Mouse (Mus musculus) forebrain, embryonic 15.5 days (tissue): ENCODE measurements around the gene Cep250. TPM values are rescaled to one million over a fixed set of nuclear protein-coding genes. Genes with fewer than 3 reads are reported as not detected.

Experiments used
- ATAC-seq: fragments of 200-750 bp; cut with Nextera tagmentation; replicated peaks from 2 replicates; pipeline ENCODE4 v1.8.0; 2017; ENCODE audit warnings: mild to moderate bottlenecking, moderate TSS enrichment, moderate library complexity
- H3K27ac ChIP-seq: fragments of 300-500 bp; sonication (generic); replicated peaks from 2 replicates; pipeline ENCODE4 v1.5.1; 2015; ENCODE audit warnings: mild to moderate bottlenecking, inconsistent platforms
- H3K27me3 ChIP-seq: fragments of 300-500 bp; sonication (generic); 2 replicates; pipeline ENCODE4 v1.6.1; 2015; ENCODE audit warnings: inconsistent platforms
- H3K36me3 ChIP-seq: fragments of 300-500 bp; sonication (generic); 2 replicates; pipeline ENCODE4 v1.6.1; 2015; ENCODE audit warnings: mild to moderate bottlenecking, inconsistent platforms
- H3K4me1 ChIP-seq: fragments of 300-500 bp; sonication (generic); 2 replicates; pipeline ENCODE4 v1.6.1; 2015; ENCODE audit warnings: inconsistent platforms
- H3K4me2 ChIP-seq: fragments of 300-500 bp; sonication (generic); replicated peaks from 2 replicates; pipeline ENCODE4 v1.6.1; 2015; ENCODE audit warnings: mild to moderate bottlenecking, inconsistent platforms
- H3K4me3 ChIP-seq: fragments of 300-500 bp; sonication (generic); 2 replicates; pipeline ENCODE4 v1.5.1; 2015; ENCODE audit warnings: mild to moderate bottlenecking, inconsistent platforms
- H3K9ac ChIP-seq: fragments of 300-500 bp; sonication (generic); replicated peaks from 2 replicates; pipeline ENCODE4 v1.6.1; 2015; ENCODE audit warnings: mild to moderate bottlenecking, inconsistent platforms
- H3K9me3 ChIP-seq: fragments of 300-500 bp; sonication (generic); 2 replicates; pipeline ENCODE4 v1.6.1; 2016; ENCODE audit warnings: inconsistent platforms
- WGBS: fragments of 180-500 bp; shearing (Covaris S2); methylation state at CpG from one replicate; pipeline ENCODE4 v1.1.7; 2015; ENCODE audit warnings: mixed read lengths; 5-methylcytosine and 5-hydroxymethylcytosine counted together
- polyA plus RNA-seq: library from polyadenylated mRNA; unstranded; fragments of >200 nt; fragmentation: Nextera tagmentation; extraction: Ambion mirVana; gene quantifications from 2 replicates; pipeline ENCODE4 v1.2.1, GENCODE M21; 2015

The Cep250 gene
- polyA plus RNA-seq, 1 experiment from 2014 or later: 18.9 TPM

GRCm38 (mm10) chr2:156025482-156025881 is 69.2 kb downstream of the Cep250 start:
- no peaks in the 10 kb centered on the region; the same call in 1 of the 2 replicates for H3K36me3 ChIP-seq
- H3K4me1 ChIP-seq: no peaks in the 10 kb centered on the region
- H3K27me3 ChIP-seq: no peaks in the 10 kb centered on the region
- no peaks in the 10 kb centered on the region for H3K9me3 ChIP-seq
- H3K4me2 ChIP-seq: no peak overlapping the region
- no peak overlapping the region for H3K27ac ChIP-seq
- no peak overlapping the region for H3K9ac ChIP-seq
- no peak for ATAC-seq
- H3K4me3 ChIP-seq: no peak overlapping the region

GRCm38 (mm10) chr2:156039390-156039789 is 83.1 kb downstream of the Cep250 start:
- Histone ChIP-seq H3K36me3 (no peaks in the 10 kb centered on the region), H3K27me3 (no peaks in the 10 kb centered on the region), H3K9ac (no peak overlapping the region), H3K27ac (no peak overlapping the region), H3K4me3 (no peak overlapping the region), H3K4me1 (no peaks in the 10 kb centered on the region), H3K4me2 (no peak overlapping the region), H3K9me3 (no peaks in the 10 kb centered on the region)
- WGBS: 98% methylated on average over 3 of the region's 3 CpGs
- ATAC-seq: no peak

GRCm38 (mm10) chr2:156042903-156043302 is 86.6 kb downstream of the Cep250 start:
- no peak overlapping the region for H3K9ac ChIP-seq
- H3K27me3 ChIP-seq: no peaks in the 10 kb centered on the region
- H3K4me2 ChIP-seq: no peak overlapping the region
- no peaks in the 10 kb centered on the region for H3K4me1 ChIP-seq
- WGBS: 79% methylated on average over 8 of the region's 8 CpGs
- no peaks in the 10 kb centered on the region for H3K36me3 ChIP-seq
- ATAC-seq: no peak
- H3K27ac ChIP-seq: no peak overlapping the region
- no peaks in the 10 kb centered on the region for H3K9me3 ChIP-seq
- no peak overlapping the region for H3K4me3 ChIP-seq

GRCm38 (mm10) chr2:156047929-156048328 is 91.7 kb downstream of the Cep250 start:
- H3K27me3 ChIP-seq: no peaks in the 10 kb centered on the region
- H3K4me1 ChIP-seq: no peaks in the 10 kb centered on the region
- H3K4me2 ChIP-seq: no peak overlapping the region
- no peaks in the 10 kb centered on the region for H3K36me3 ChIP-seq
- H3K9me3 ChIP-seq: no peaks in the 10 kb centered on the region
- H3K9ac ChIP-seq: no peak overlapping the region
- no peak overlapping the region for H3K4me3 ChIP-seq
- H3K27ac ChIP-seq: no peak overlapping the region
- no peak for ATAC-seq
- WGBS: 9% methylated on average over 19 of the region's 19 CpGs

Other genes starting within 250 kb of the Cep250 start
- gene Edem2, start 227.0 kb upstream of the Cep250 start, polyA plus RNA-seq: 42.4 and 46.5 TPM in 2 replicates
- gene Gm17581, start 220.6 kb upstream of the Cep250 start, polyA plus RNA-seq: not detected in 2 replicates
- gene Procr, start 205.3 kb upstream of the Cep250 start, polyA plus RNA-seq: 1.9 and 2.7 TPM in 2 replicates
- 13.1 TPM in 2 replicates for gene Mmp24, start 181.1 kb upstream of the Cep250 start, polyA plus RNA-seq
- 30.5 and 32.5 TPM in 2 replicates for gene BC029722, start 137.0 kb upstream of the Cep250 start, polyA plus RNA-seq
- gene Eif6, start 129.5 kb upstream of the Cep250 start, polyA plus RNA-seq: 159 and 160 TPM in 2 replicates
- gene Fam83c, start 121.6 kb upstream of the Cep250 start, polyA plus RNA-seq: 0.57 and 0.61 TPM in 2 replicates
- 63.5 and 79.0 TPM in 2 replicates for gene Uqcc1, start 26.1 kb upstream of the Cep250 start, polyA plus RNA-seq
- not detected in 2 replicates for gene Gm15557, start 15.7 kb upstream of the Cep250 start, polyA plus RNA-seq
- gene Gdf5, start 11.1 kb upstream of the Cep250 start, polyA plus RNA-seq: 2.4 and 4.3 TPM in 2 replicates
- gene 6430550D23Rik, start 51.5 kb downstream of the Cep250 start, polyA plus RNA-seq: 1.8 TPM in 2 replicates
- gene Ergic3, start 51.6 kb downstream of the Cep250 start, polyA plus RNA-seq: 341 and 364 TPM in 2 replicates
- gene Fer1l4, start 96.5 kb downstream of the Cep250 start, polyA plus RNA-seq: not detected in 2 replicates
- gene Spag4, start 108.7 kb downstream of the Cep250 start, polyA plus RNA-seq: 6.1 and 6.4 TPM in 2 replicates
- gene Cpne1, start 155.5 kb downstream of the Cep250 start, polyA plus RNA-seq: 31.9 and 34.5 TPM in 2 replicates
- gene Rbm12, start 155.5 kb downstream of the Cep250 start, polyA plus RNA-seq: 31.1 and 32.4 TPM in 2 replicates
- 24.1 and 24.2 TPM in 2 replicates for gene Gm28036, start 170.6 kb downstream of the Cep250 start, polyA plus RNA-seq
- 363 and 422 TPM in 2 replicates for gene Romo1, start 187.6 kb downstream of the Cep250 start, polyA plus RNA-seq
- gene Nfs1, start 187.7 kb downstream of the Cep250 start, polyA plus RNA-seq: 40.7 TPM in 2 replicates
- 579 and 585 TPM in 2 replicates for gene Rbm39, start 223.8 kb downstream of the Cep250 start, polyA plus RNA-seq
- gene Phf20, start 240.0 kb downstream of the Cep250 start, polyA plus RNA-seq: 153 and 157 TPM in 2 replicates